Mouse (Mus musculus) stomach, postnatal 0 days (tissue): ENCODE results near the gene Cxcl17. TPM values are rescaled to one million over a fixed set of nuclear protein-coding genes. Genes with fewer than 3 reads are reported as not detected.
"Not testable (repeated sequence)": the region's sequence is repeated elsewhere in the genome, so short reads cannot be mapped to it uniquely, and the experiment has no call there.

ENCODE experiments used
- ATAC-seq: fragments of 200-750 bp; cut with Nextera tagmentation; 2 replicates; pipeline ENCODE4 v1.8.0; 2017; ENCODE audit not compliant: low FRiP score, low TSS enrichment
- DNase-seq: peaks from one replicate; pipeline ENCODE4 v3.0.0-alpha.2; 2016; ENCODE audit warnings: low spot score
- H3K27ac ChIP-seq: fragments of 300-500 bp; sonication (generic); replicated peaks from 2 replicates; pipeline ENCODE4 v1.5.1; 2014; ENCODE audit warnings: mild to moderate bottlenecking, control low read depth
- H3K27me3 ChIP-seq: fragments of 300-500 bp; sonication (generic); 2 replicates; pipeline ENCODE4 v1.6.1; 2014; ENCODE audit warnings: low read length; ENCODE audit not compliant: control insufficient read depth, insufficient read depth
- H3K36me3 ChIP-seq: fragments of 300-500 bp; sonication (generic); 2 replicates; pipeline ENCODE4 v1.6.1; 2014; ENCODE audit warnings: low read length, mixed read lengths; ENCODE audit not compliant: control insufficient read depth, insufficient read depth
- H3K4me1 ChIP-seq: fragments of 300-500 bp; sonication (generic); replicated peaks from 2 replicates; pipeline ENCODE4 v1.6.1; 2014; ENCODE audit warnings: antibody characterized with exemption; ENCODE audit not compliant: control insufficient read depth, insufficient read depth
- H3K4me2 ChIP-seq: fragments of 300-500 bp; sonication (generic); replicated peaks from 2 replicates; pipeline ENCODE4 v1.6.1; 2014; ENCODE audit warnings: low read depth, mild to moderate bottlenecking, control low read depth, moderate library complexity
- H3K4me3 ChIP-seq: fragments of 300-500 bp; sonication (generic); 2 replicates; pipeline ENCODE4 v1.5.1; 2014; ENCODE audit warnings: low read depth, low read length, control low read depth
- H3K9ac ChIP-seq: fragments of 300-500 bp; sonication (generic); 2 replicates; pipeline ENCODE4 v1.6.1; 2014; ENCODE audit warnings: mild to moderate bottlenecking, low read length, control low read depth, mixed read lengths
- H3K9me3 ChIP-seq: fragments of 300-500 bp; sonication (generic); 2 replicates; pipeline ENCODE4 v1.6.1; 2016; ENCODE audit warnings: low read length; ENCODE audit not compliant: control insufficient read depth
- CTCF ChIP-seq: IDR thresholded peaks from 2 replicates; pipeline ENCODE4 v1.5.1; 2016; ENCODE audit warnings: antibody characterized with exemption, low read depth, mild to moderate bottlenecking, moderate library complexity
- EP300 ChIP-seq: optimal IDR thresholded peaks from 2 replicates; pipeline ENCODE3; 2016; ENCODE audit warnings: antibody characterized with exemption
- WGBS: fragments of 180-500 bp; shearing (Covaris S2); extraction: QIAGEN DNeasy Blood & Tissue Kit; methylation state at CpG from one replicate; pipeline ENCODE4 v1.1.7; 2014; 5-methylcytosine and 5-hydroxymethylcytosine counted together
- polyA plus RNA-seq: library from polyadenylated mRNA; unstranded; fragments of >200 nt; fragmentation: Nextera tagmentation; extraction: Ambion mirVana; gene quantifications from 2 replicates; pipeline ENCODE4 v1.2.1, GENCODE M21; 2015

Cxcl17 gene
- 6.8 and 8.8 TPM in 2 replicates for polyA plus RNA-seq

DNA sequence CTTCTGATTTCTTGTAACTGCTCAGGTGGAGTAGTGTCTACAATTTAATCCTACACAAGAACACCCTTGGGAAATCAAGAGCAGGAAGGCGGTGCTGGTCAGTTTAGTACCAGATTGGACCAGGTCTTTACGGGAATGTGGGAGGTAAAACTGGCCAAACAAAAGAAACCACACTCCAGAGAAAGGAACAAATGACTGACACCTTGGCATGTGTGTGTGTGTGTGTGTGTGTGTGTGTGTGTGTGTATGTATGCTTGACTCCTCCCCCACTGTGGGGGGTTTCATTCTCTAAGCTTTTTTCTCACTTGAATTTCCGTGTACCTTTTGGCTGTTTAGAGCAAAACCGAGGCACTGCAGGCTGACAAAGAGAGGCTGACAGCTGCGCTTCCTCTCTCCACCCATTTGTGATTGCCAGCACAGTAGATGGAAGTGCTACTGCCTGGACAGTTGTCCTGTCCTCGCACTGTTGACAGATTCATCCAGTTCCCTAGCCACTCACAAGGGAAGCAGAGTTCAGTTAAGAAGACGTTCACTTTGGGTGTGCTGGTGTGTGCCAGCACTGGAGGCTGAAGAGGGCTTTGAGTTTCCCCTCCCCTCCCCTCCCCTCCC is at the start of gene Cxcl17:
Gene Cxcl17 (minus strand): TSS at position 54 of the 609 bp plus-strand sequence.
- WGBS = 49% methylated on average over 7 of the region's 7 CpGs

DNA sequence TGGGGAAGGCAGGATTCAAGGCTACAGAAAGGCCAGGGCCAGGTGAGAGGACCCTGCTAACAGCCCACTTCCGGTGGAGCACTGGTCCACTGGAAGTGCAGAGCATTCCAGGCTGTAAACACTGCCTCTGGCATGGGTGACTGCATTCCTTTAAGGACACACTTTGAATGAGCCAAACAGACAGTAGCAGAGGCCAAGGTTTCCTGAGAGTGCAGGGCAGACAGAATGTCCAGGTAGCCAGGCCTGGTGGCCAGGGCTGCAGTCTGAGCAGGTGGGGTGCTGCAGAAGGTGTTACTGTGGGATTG is 49.3 kb upstream of the Cxcl17 start:
- not testable (repeated sequence) for H3K9ac ChIP-seq, H3K4me3 ChIP-seq, H3K4me2 ChIP-seq, DNase-seq, H3K27me3 ChIP-seq, H3K36me3 ChIP-seq, ATAC-seq, H3K9me3 ChIP-seq, H3K27ac ChIP-seq, H3K4me1 ChIP-seq
- no CpG with 5 or more reads among the region's 1 CpGs for whole genome bisulfite sequencing

More for the DNA sequence above, at the start of gene Cxcl17:
- H3K4me1 ChIP-seq = no peaks in the 10 kb centered on the region
- no peak within 1 kb of the TSS for H3K4me3 ChIP-seq
- peak within 1 kb of the TSS; percentile 63 for H3K27ac ChIP-seq
- no peaks in the 10 kb centered on the region for H3K36me3 ChIP-seq
- no peaks in the 10 kb centered on the region for H3K9me3 ChIP-seq
- DNase-seq (no peak), ATAC-seq (0 out of 2 replicates have a peak, but pooled peaks have one; percentile 15)
- no peak within 1 kb of the TSS for H3K4me2 ChIP-seq
- no peaks in the 10 kb centered on the region for H3K27me3 ChIP-seq
- TF ChIP-seq EP300 = no peak
- TF ChIP-seq CTCF = no peak
- no peak within 1 kb of the TSS for H3K9ac ChIP-seq

DNA sequence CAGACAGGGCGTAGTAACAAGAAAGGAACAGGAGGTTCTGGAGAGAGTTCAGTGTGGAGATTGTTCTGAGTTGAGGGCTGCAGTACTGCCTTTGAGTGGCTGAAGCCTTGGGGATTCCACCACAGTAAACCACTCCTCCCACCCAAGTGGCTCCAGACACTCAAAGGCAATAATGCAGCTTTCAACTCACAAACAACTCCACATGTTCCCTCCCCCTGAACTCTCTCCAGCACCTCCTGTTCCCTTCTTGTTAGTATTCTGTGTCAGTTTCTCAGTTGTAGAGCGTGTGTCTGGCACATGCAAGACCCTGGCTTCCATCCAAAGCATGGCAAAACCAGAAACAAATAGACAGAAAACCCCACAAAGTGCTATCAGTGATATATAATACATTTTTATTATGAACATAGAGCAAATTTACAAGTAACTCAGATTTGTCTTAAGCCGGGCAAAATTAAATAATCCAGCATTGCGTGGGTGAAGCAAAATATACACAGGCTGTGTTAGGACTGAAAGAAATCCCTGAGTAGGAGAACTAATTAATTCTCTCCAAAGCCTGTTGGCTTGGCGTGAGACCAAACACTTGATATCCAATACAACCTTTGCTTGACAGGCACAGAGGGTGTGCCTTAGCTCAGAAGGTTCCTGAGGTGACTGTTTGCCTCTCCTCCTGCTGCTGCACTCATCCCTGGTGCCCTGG is 48.8 kb upstream of the Cxcl17 start:
- H3K4me1 ChIP-seq, H3K27ac ChIP-seq, H3K27me3 ChIP-seq, H3K9ac ChIP-seq, H3K9me3 ChIP-seq, H3K36me3 ChIP-seq, DNase-seq, H3K4me2 ChIP-seq, ATAC-seq, H3K4me3 ChIP-seq: not testable (repeated sequence)
- WGBS = 30% methylated on average over 4 of the region's 5 CpGs

DNA sequence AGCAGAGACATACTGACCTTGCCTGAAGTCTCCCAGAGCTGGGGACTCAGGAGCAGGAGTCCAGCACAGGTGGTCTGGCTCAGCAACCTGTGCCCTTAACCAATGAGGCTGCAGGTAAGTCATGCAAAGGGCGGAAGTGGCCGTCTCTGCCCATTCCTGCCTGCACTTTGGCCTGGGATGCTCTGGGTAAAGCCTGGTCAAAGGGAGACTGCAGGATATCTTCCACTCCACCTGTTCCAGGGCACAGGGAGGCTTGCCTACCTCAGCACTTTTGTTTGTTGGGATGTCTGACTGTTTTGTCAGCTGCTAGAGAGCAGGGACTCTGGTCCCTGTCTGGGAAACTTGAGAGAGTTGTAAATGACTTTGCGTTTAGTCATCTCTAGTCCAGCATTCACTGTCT is 39.4 kb upstream of the Cxcl17 start:
- TF ChIP-seq EP300 (no peak), CTCF (no peak)
- H3K9me3 ChIP-seq = no peaks in the 10 kb centered on the region
- H3K27ac ChIP-seq = no peak overlapping the region
- no peak overlapping the region for H3K9ac ChIP-seq
- H3K4me2 ChIP-seq = no peak overlapping the region
- no peaks in the 10 kb centered on the region for H3K27me3 ChIP-seq
- DNase-seq (no peak), ATAC-seq (no peak)
- no peaks in the 10 kb centered on the region for H3K4me1 ChIP-seq
- WGBS = 70% methylated on average over 3 of the region's 3 CpGs
- no peaks in the 10 kb centered on the region for H3K36me3 ChIP-seq
- H3K4me3 ChIP-seq = no peak overlapping the region

DNA sequence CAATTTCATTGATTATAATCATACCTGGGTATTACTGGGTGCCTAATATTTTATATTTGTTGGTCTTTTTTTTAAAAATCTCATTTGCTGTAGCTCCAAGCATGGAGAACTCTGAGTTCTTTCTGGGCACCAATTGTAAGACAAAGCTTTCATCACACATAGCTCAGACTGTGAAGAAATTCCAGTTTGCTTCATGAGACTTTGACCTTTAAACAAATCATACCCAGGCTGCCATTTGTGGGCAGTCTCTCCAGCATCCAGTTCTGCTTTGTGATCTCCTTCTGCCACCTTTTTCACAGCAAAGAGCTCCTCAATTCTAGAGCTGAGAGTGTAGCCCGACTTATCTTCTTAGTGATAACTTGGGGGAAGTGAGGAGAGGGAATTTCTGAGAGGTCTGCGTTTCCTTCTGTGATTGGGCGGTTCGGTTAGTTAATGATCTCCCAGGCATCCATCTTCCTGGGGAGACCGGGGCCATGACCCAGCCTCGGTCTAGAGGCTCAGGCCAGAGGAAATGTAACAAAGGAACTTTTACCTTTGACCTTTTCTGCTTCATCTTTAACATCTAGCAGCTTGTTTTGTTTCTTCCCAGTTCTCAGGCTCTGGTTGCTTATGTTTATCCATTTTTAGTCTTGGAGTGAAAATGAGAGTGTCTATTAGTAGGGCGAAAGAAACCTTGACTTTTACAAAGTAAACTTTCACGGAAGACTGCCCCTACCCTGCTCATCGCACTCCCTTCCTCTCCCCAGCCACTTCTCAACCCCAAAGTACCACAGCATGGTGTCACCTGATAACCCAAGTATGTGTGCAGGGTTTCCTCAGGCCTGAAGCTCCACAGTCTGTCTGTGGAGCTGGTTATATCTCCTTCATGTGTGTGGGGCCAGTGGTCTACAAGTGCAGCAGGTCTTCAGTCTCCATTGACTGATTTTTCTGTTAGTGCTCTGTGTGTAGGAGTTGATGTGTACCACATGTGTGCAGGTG is 37.5 kb upstream of the Cxcl17 start:
- ATAC-seq (no peak), DNase-seq (no peak)
- no peaks in the 10 kb centered on the region for H3K9me3 ChIP-seq
- no peak overlapping the region for H3K4me3 ChIP-seq
- H3K27me3 ChIP-seq = no peaks in the 10 kb centered on the region
- TF ChIP-seq EP300 = no peak
- no peak for TF ChIP-seq CTCF
- H3K9ac ChIP-seq = no peak overlapping the region
- H3K4me2 ChIP-seq = no peak overlapping the region
- no peaks in the 10 kb centered on the region for H3K4me1 ChIP-seq
- no peak overlapping the region for H3K27ac ChIP-seq
- WGBS = 27% methylated on average over 9 of the region's 9 CpGs
- H3K36me3 ChIP-seq = no peaks in the 10 kb centered on the region
